Mouse (Mus musculus): ENCODE data around the gene Nab2. TPM values are rescaled to one million over a fixed set of nuclear protein-coding genes. Genes with fewer than 3 reads are reported as not detected.
A peak's percentile ranks its signal among the peaks of the same experiment; 100 is the strongest.

Gene Nab2
- total and polyA plus RNA-seq, 2 experiments: 8.9 to 16.6 TPM

DNA sequence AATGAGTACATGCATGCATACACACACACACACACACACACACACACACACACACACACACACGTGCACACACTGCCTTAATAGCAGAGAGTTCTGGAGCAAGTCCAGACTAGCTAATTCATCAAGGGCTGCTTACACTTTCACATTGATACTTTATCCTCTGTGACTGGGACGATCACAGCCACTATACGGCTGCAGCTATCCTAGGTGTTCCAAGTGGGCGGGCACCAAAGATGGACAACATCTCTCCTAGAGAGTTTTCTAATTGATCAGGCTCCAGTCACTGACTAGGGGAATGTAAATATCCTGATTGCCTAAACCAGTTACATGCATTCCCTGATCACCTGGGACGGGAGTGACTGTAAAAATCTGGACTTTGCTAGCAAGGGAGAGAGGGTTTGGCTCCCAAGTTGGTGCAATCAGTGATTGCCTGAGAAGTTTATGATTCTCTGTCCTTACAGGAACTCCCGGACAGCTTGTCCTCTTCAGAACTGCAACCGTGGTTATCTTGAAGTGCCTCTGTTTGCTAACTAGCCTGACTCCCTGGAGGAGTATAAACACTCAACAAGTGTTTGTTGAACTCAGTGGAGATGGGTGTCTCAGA lies 35.6 kb downstream of the Nab2 start:
- Histone ChIP-seq H3K27ac (replicated peaks; ENCODE audit: insufficient read depth, low read depth, low read length) (peak overlapping the region; percentile 57; the same call in 1 of the 2 replicates), H3K4me3 (ENCODE audit: insufficient read depth, low read depth, low read length) (no peak overlapping the region), H3K36me3 (ENCODE audit: control insufficient read depth, insufficient read depth, low read length) (no peaks in the 10 kb centered on the region), H3K79me2 (ENCODE audit: control insufficient read depth, insufficient read depth, low read length) (no peaks in the 10 kb centered on the region), H3K27me3 (ENCODE audit: control insufficient read depth, insufficient read depth, low read length) (no peaks in the 10 kb centered on the region), H3K4me1 (ENCODE audit: control insufficient read depth, insufficient read depth, low read length) (peaks cover 19% of the 10 kb centered on the region), H3K9ac (ENCODE audit: low read depth, low read length) (no peak overlapping the region; the same call in 1 of the 2 replicates)
- peak; percentile 76 for DNase-seq (ENCODE audit: extremely low read depth, low read depth, low spot score)
- 18% methylated on average over 7 of the region's 7 CpGs for WGBS
- no peak for TF ChIP-seq POLR2A (IDR thresholded peaks at IDR 0.05; ENCODE audit: extremely low read depth, insufficient read depth, low read length)
- TF ChIP-seq CTCF (IDR thresholded peaks at IDR 0.05; ENCODE audit: low read depth, low read length): no peak

DNA sequence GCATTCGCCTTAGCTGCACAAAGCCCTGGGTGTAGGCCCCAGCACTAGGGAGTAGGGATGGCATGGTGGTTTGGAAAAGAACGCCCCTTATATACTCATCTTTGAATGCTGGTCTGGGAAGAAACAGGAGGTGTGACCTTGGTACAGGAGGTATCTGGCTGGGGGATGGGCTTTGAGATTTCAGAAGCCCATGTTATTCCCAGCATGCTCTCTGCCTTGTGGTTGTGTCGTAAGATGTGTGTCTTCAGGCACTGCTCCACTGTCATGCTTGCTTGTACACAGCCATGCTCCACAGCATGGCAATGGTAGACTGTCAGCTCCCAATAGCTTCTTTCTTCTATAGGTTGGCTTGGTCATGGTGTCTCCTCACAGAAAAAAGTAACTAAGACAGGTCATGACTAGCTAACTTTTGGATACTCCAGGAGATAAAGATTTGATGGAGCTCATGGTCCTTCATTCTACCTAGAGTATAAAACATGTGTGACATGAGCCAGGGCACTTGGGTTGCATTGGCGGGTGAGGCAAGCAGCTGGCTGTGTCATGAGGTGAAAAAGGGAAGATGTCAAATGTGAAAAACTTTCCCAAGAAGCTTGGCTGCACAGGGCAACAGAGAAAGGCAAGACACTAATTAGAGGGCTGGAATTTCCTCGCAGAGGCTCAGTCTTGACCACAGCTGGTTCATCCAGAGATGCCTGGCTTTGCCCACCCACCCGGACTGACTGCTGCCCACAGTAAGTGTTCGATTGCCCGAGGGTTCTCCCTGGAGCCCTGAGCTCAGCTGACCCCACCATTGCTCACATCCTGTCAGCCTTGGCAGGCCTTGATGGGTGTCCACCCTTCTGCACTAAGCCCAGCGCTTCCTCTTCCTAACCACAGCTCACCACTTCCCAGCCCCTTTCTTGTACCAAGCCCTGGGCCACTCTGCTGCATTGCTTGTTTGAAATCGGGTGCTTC lies 36.8 kb downstream of the Nab2 start:
- Histone ChIP-seq H3K79me2 (ENCODE audit: control insufficient read depth, insufficient read depth, low read length) (no peaks in the 10 kb centered on the region), H3K4me3 (ENCODE audit: insufficient read depth, low read depth, low read length) (no peak overlapping the region), H3K27ac (replicated peaks; ENCODE audit: insufficient read depth, low read depth, low read length) (peak overlapping the region; percentile 47), H3K27me3 (ENCODE audit: control insufficient read depth, insufficient read depth, low read length) (no peaks in the 10 kb centered on the region), H3K9ac (ENCODE audit: low read depth, low read length) (no peak overlapping the region), H3K36me3 (ENCODE audit: control insufficient read depth, insufficient read depth, low read length) (no peaks in the 10 kb centered on the region), H3K4me1 (ENCODE audit: control insufficient read depth, insufficient read depth, low read length) (peaks cover 19% of the 10 kb centered on the region)
- TF ChIP-seq POLR2A (IDR thresholded peaks at IDR 0.05; ENCODE audit: extremely low read depth, insufficient read depth, low read length) (no peak), CTCF (IDR thresholded peaks at IDR 0.05; ENCODE audit: low read depth, low read length) (no peak)
- 84% methylated on average over 10 of the region's 10 CpGs for WGBS
- DNase-seq (ENCODE audit: extremely low read depth, low read depth, low spot score): peak; percentile 37

DNA sequence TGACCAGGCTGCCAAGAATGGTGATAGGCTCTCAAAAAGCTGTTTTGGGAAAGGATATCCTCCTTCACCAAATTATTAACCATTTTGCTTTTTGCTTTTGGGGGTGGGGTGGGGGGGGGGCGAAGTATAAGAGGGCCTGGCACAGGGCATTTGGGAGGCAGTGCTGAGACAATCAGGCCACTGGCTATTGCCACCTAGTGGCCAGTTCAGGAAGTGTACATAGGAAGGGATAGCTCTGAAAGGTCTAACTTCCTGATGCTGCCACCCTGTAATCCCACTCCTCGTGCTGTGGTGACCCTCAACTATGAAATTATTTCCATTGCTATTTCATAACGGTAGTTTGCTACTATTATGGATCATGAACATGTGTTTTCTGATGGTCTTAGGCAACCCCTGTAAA lies 41.9 kb downstream of the Nab2 start:
- no peak overlapping the region for H3K9ac ChIP-seq (ENCODE audit: low read depth, low read length)
- WGBS: 92% methylated on average over 3 of the region's 3 CpGs
- no peaks in the 10 kb centered on the region for H3K36me3 ChIP-seq (ENCODE audit: control insufficient read depth, insufficient read depth, low read length)
- H3K4me1 ChIP-seq (ENCODE audit: control insufficient read depth, insufficient read depth, low read length): peaks cover 3% of the 10 kb centered on the region
- H3K27me3 ChIP-seq (ENCODE audit: control insufficient read depth, insufficient read depth, low read length): no peaks in the 10 kb centered on the region
- H3K4me3 ChIP-seq (ENCODE audit: insufficient read depth, low read depth, low read length): no peak overlapping the region
- DNase-seq (ENCODE audit: extremely low read depth, low read depth, low spot score): no peak
- H3K27ac ChIP-seq (replicated peaks; ENCODE audit: insufficient read depth, low read depth, low read length): no peak overlapping the region
- TF ChIP-seq CTCF (IDR thresholded peaks at IDR 0.05; ENCODE audit: low read depth, low read length) (peak; percentile 65), POLR2A (IDR thresholded peaks at IDR 0.05; ENCODE audit: extremely low read depth, insufficient read depth, low read length) (no peak)
- H3K79me2 ChIP-seq (ENCODE audit: control insufficient read depth, insufficient read depth, low read length): no peaks in the 10 kb centered on the region

GRCm38 (mm10) chr10:127623439-127624216 lies 44.7 kb downstream of the Nab2 start:
- no peak for DNase-seq (ENCODE audit: extremely low read depth, low read depth, low spot score)
- Histone ChIP-seq H3K36me3 (ENCODE audit: control insufficient read depth, insufficient read depth, low read length) (no peaks in the 10 kb centered on the region), H3K9ac (ENCODE audit: low read depth, low read length) (no peak overlapping the region), H3K79me2 (ENCODE audit: control insufficient read depth, insufficient read depth, low read length) (peaks cover 9% of the 10 kb centered on the region; the same call in 1 of the 2 replicates), H3K4me3 (ENCODE audit: insufficient read depth, low read depth, low read length) (no peak overlapping the region), H3K27me3 (ENCODE audit: control insufficient read depth, insufficient read depth, low read length) (no peaks in the 10 kb centered on the region), H3K4me1 (ENCODE audit: control insufficient read depth, insufficient read depth, low read length) (peaks cover 3% of the 10 kb centered on the region), H3K27ac (replicated peaks; ENCODE audit: insufficient read depth, low read depth, low read length) (no peak overlapping the region)
- WGBS: 95% methylated on average over 6 of the region's 6 CpGs
- TF ChIP-seq POLR2A (IDR thresholded peaks at IDR 0.05; ENCODE audit: extremely low read depth, insufficient read depth, low read length) (no peak), CTCF (IDR thresholded peaks at IDR 0.05; ENCODE audit: low read depth, low read length) (no peak)

- H3K9ac ChIP-seq (ENCODE audit: low read depth, low read length): no peak overlapping the region
- 66% methylated on average over 4 of the region's 4 CpGs for WGBS
- no peak for DNase-seq (ENCODE audit: extremely low read depth, low read depth, low spot score)
- no peaks in the 10 kb centered on the region for H3K36me3 ChIP-seq (ENCODE audit: control insufficient read depth, insufficient read depth, low read length)
- TF ChIP-seq CTCF (IDR thresholded peaks at IDR 0.05; ENCODE audit: low read depth, low read length): no peak
- no peak for TF ChIP-seq POLR2A (IDR thresholded peaks at IDR 0.05; ENCODE audit: extremely low read depth, insufficient read depth, low read length)
- H3K79me2 ChIP-seq (ENCODE audit: control insufficient read depth, insufficient read depth, low read length): peaks cover 11% of the 10 kb centered on the region; the same call in 1 of the 2 replicates
- peaks cover 4% of the 10 kb centered on the region for H3K4me1 ChIP-seq (ENCODE audit: control insufficient read depth, insufficient read depth, low read length)
- H3K4me3 ChIP-seq (ENCODE audit: insufficient read depth, low read depth, low read length): no peak overlapping the region
- H3K27me3 ChIP-seq (ENCODE audit: control insufficient read depth, insufficient read depth, low read length): no peaks in the 10 kb centered on the region
- H3K27ac ChIP-seq (replicated peaks; ENCODE audit: insufficient read depth, low read depth, low read length): peak overlapping the region; percentile 100; the same call in 1 of the 2 replicates
Measured at GRCm38 (mm10) chr10:127622661-127623060, 45.7 kb downstream of the Nab2 start.

Data from liver, adult 2 months (tissue).